ENCODE assay signal across 15 mouse cellular contexts in genomic region chr8:70347860-70348420, GRCm38 (mm10). TPM values are rescaled to one million over a fixed set of nuclear protein-coding genes. Genes with fewer than 3 reads are reported as not detected.
DNase-seq lines count a peak whose midpoint lies in the region.
"Had no signal": no experiment of that assay in that cellular context is flagged by ENCODE, and none has a peak within 500 bp of the region (broad histone marks: within the 10 kb centered on the region; RNA-seq: fewer than 3 reads in every experiment).

No protein-coding gene starts in this region.

- H3K9me3 ChIP-seq in heart, embryonic 10.5 days, result no peaks in the 10 kb centered on the region
- H3K9me3 ChIP-seq: lung, embryonic 15.5 days; midbrain, embryonic 13.5 days; stomach, embryonic 15.5 days had no signal

- no peaks in the 10 kb centered on the region for H3K27me3 ChIP-seq in heart, embryonic 10.5 days (ENCODE audit: insufficient read depth, poor library complexity, severe bottlenecking)
- H3K27me3 ChIP-seq: CH12.LX; lung, embryonic 15.5 days; midbrain, embryonic 13.5 days; stomach, embryonic 15.5 days had no signal

- 77% methylated on average over 1 of the region's 1 CpGs for WGBS in heart, embryonic 10.5 days

- peaks cover 62% of the 10 kb centered on the region for H3K4me1 ChIP-seq in heart, embryonic 10.5 days

- peaks cover 54% of the 10 kb centered on the region for H3K36me3 ChIP-seq in heart, embryonic 10.5 days

- DNase-seq in adrenal gland, adult 2 months, result peak; percentile 43
- DNase-seq in adrenal gland, adult 18-20 months (ENCODE audit: low spot score in 2 of 2), result no peak
- DNase-seq in heart, embryonic 10.5 days (ENCODE audit: low spot score), result no peak
- DNase-seq in heart, postnatal 4 days, result no peak
- peak; percentile 55 to 63 for DNase-seq in kidney, adult 8-10 months
- no peak for DNase-seq in kidney, postnatal 10 days
- peak; percentile 50 for DNase-seq in NIH3T3 (ENCODE audit: low read depth)
- DNase-seq in yolk sac, embryonic 10.5 days (ENCODE audit: low spot score), result no peak
- DNase-seq: gastrocnemius, postnatal 14 days; thymus, postnatal 25 days had no signal

- no peak overlapping the region for H3K27ac ChIP-seq in heart, embryonic 10.5 days
- H3K27ac ChIP-seq: lung, embryonic 15.5 days; midbrain, embryonic 13.5 days; stomach, embryonic 15.5 days had no signal

- H3K4me3 ChIP-seq in heart, embryonic 10.5 days, result 0 out of 2 replicates have a peak overlapping the region, but pooled peaks have one; percentile 2
- H3K4me3 ChIP-seq: lung, embryonic 15.5 days; midbrain, embryonic 13.5 days; stomach, embryonic 15.5 days had no signal

RNA-seq across cellular contexts. Expression of gene Upf1, which starts 5.1 kb away (rescaled TPM):
- 10 to 100 TPM; 60.0 to 60.5 TPM for total RNA-seq in adrenal gland, adult 2 months (2021)
- polyA plus RNA-seq in adrenal gland, adult 2 months (2012; rRNA removed), result 45.1 and 53.3 TPM in 2 replicates
- total RNA-seq in adrenal gland, adult 18-20 months (2021), result 10 to 100 TPM; 64.0 to 70.2 TPM
- 14.5 and 19.8 TPM in 2 replicates for polyA plus RNA-seq in heart, embryonic 10.5 days (2016; fragmentation: Nextera tagmentation; extraction: Ambion mirVana)
- total RNA-seq in heart, postnatal 4 days (2021), result 10 to 100 TPM; 44.1 to 45.9 TPM

RNA-seq across cellular contexts. Expression of gene Gdf1, which starts 18.3 kb away (rescaled TPM):
- total RNA-seq in adrenal gland, adult 2 months (2021), result under 1 TPM in 1 of 2 experiments, not detected in 1; 0.41 TPM
- polyA plus RNA-seq in adrenal gland, adult 2 months (2012; rRNA removed), result 7.9 and 9.8 TPM in 2 replicates
- total RNA-seq in adrenal gland, adult 18-20 months (2021), result not detected
- 1.9 and 4.2 TPM in 2 replicates for polyA plus RNA-seq in heart, embryonic 10.5 days (2016; fragmentation: Nextera tagmentation; extraction: Ambion mirVana)
- under 1 TPM in 1 of 2 experiments, not detected in 1; 0.60 TPM for total RNA-seq in heart, postnatal 4 days (2021)

RNA-seq across cellular contexts. Expression of gene Comp, which starts 25.4 kb away (rescaled TPM):
- total RNA-seq in adrenal gland, adult 2 months (2021), result under 1 TPM; 0.14 to 0.35 TPM
- 0.38 and 0.44 TPM in 2 replicates for polyA plus RNA-seq in adrenal gland, adult 2 months (2012; rRNA removed)
- under 1 TPM in 1 of 2 experiments, not detected in 1; 0.35 TPM for total RNA-seq in adrenal gland, adult 18-20 months (2021)
- 0.43 and 1.2 TPM in 2 replicates for polyA plus RNA-seq in heart, embryonic 10.5 days (2016; fragmentation: Nextera tagmentation; extraction: Ambion mirVana)
- 1 to 10 TPM; 2.5 to 2.6 TPM for total RNA-seq in heart, postnatal 4 days (2021)

RNA-seq across cellular contexts. Expression of gene Cers1, which starts 32.4 kb away (rescaled TPM):
- total RNA-seq in adrenal gland, adult 2 months (2021), result 1 to 10 TPM; 2.5 to 3.8 TPM
- polyA plus RNA-seq in adrenal gland, adult 2 months (2012; rRNA removed), result 4.9 and 5.2 TPM in 2 replicates
- 1 to 10 TPM; 2.0 to 2.5 TPM for total RNA-seq in adrenal gland, adult 18-20 months (2021)
- 1.4 TPM in 2 replicates for polyA plus RNA-seq in heart, embryonic 10.5 days (2016; fragmentation: Nextera tagmentation; extraction: Ambion mirVana)
- under 1 TPM; 0.43 to 0.56 TPM for total RNA-seq in heart, postnatal 4 days (2021)
- polyA plus RNA-seq: activated CD4-positive, CD25-positive, alpha-beta regulatory T cell, adult 4 months had no signal

RNA-seq across cellular contexts. Expression of gene Cope, which starts 45.6 kb away (rescaled TPM):
- 100 to 1,000 TPM; 203 to 233 TPM for total RNA-seq in adrenal gland, adult 2 months (2021)
- polyA plus RNA-seq in adrenal gland, adult 2 months (2012; rRNA removed), result 491 and 579 TPM in 2 replicates
- total RNA-seq in adrenal gland, adult 18-20 months (2021), result 100 to 1,000 TPM; 185 to 205 TPM
- 379 and 398 TPM in 2 replicates for polyA plus RNA-seq in heart, embryonic 10.5 days (2016; fragmentation: Nextera tagmentation; extraction: Ambion mirVana)
- total RNA-seq in heart, postnatal 4 days (2021), result 100 to 1,000 TPM; 176 to 179 TPM

Comparison
In these comparisons a context has a peak if more than half of its experiments do, and no peak if none do; other contexts are left out.
1. DNase-seq: peak in adrenal gland, adult 2 months (single experiment), kidney, adult 8-10 months (2 of 2) and NIH3T3 (single experiment); none in adrenal gland, adult 18-20 months (0 of 2), heart, embryonic 10.5 days (single experiment), heart, postnatal 4 days (single experiment), kidney, postnatal 10 days (single experiment) and yolk sac, embryonic 10.5 days (single experiment).